Mouse (Mus musculus): Measurements from ENCODE around the gene Cntnap4.
"Not testable (repeated sequence)": the region's sequence is repeated elsewhere in the genome, so short reads cannot be mapped to it uniquely, and the experiment has no call there.

DNA sequence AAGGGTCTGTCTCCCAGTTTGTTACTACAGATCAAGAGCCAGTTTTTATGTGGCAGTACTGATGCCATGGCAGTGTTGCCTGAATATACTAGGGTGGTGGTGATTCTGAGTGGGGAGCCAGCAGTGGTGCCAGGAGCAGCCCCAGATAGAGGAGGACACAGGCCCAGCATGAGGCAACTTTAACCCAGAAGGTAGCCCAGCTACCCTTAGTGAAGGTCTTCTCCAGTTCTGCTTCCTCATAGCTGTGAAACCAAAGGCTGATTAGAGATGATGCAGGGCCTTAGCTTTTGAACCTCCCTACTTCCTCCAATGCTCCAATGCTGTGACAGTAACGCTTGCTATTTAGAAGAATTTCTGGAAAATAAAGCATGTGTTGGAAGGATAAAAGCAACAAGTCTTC is 279.7 kb downstream of the Cntnap4 start:
- not testable (repeated sequence) for TF ChIP-seq NELFE (IDR thresholded peaks at IDR 0.05; ENCODE audit: low read depth, low read length); CTCF (conservative IDR thresholded peaks at IDR 0.05 in 1 of 2, IDR thresholded peaks at IDR 0.05 in 1 of 2; ENCODE audit: low read depth in 2 of 2, low read length in 2 of 2); GABPA (IDR thresholded peaks at IDR 0.05; ENCODE audit: insufficient replicate concordance, low read depth, low read length); RAD21 (IDR thresholded peaks at IDR 0.05; ENCODE audit: low read depth, low read length); JUND (conservative IDR thresholded peaks at IDR 0.05; ENCODE audit: low read depth, low read length)
